Mouse (Mus musculus) heart, embryonic 16.5 days (tissue): ENCODE results near the gene S100a7a. TPM values are rescaled to one million over a fixed set of nuclear protein-coding genes. Genes with fewer than 3 reads are reported as not detected.

ENCODE experiments used
- ATAC-seq: fragments of 200-750 bp; cut with Nextera tagmentation; replicated peaks from 2 replicates; pipeline ENCODE4 v1.8.0; 2017; ENCODE audit warnings: moderate number of reproducible peaks; ENCODE audit not compliant: insufficient read depth, low FRiP score; ENCODE audit errors: extremely low read depth
- H3K27ac ChIP-seq: fragments of 300-500 bp; sonication (generic); 2 replicates; pipeline ENCODE4 v1.5.1; 2014; ENCODE audit warnings: mild to moderate bottlenecking, low read length, control low read depth, moderate library complexity
- H3K27me3 ChIP-seq: fragments of 300-500 bp; sonication (generic); 2 replicates; pipeline ENCODE4 v1.6.1; 2014; ENCODE audit warnings: low read length, mixed read lengths; ENCODE audit not compliant: control insufficient read depth, insufficient read depth
- H3K36me3 ChIP-seq: fragments of 300-500 bp; sonication (generic); 2 replicates; pipeline ENCODE4 v1.6.1; 2014; ENCODE audit not compliant: control insufficient read depth, insufficient read depth
- H3K4me1 ChIP-seq: fragments of 300-500 bp; sonication (generic); 2 replicates; pipeline ENCODE4 v1.6.1; 2014; ENCODE audit warnings: low read length, mixed read lengths; ENCODE audit not compliant: control insufficient read depth, insufficient read depth
- H3K4me2 ChIP-seq: fragments of 300-500 bp; sonication (generic); 2 replicates; pipeline ENCODE4 v1.6.1; 2014; ENCODE audit warnings: low read depth, mild to moderate bottlenecking, control low read depth, low read length
- H3K4me3 ChIP-seq: fragments of 300-500 bp; sonication (generic); 2 replicates; pipeline ENCODE4 v1.5.1; 2014; ENCODE audit warnings: mild to moderate bottlenecking, control low read depth, low read length
- H3K9ac ChIP-seq: fragments of 300-500 bp; sonication (generic); 2 replicates; pipeline ENCODE4 v1.6.1; 2014; ENCODE audit warnings: low read length, control low read depth
- H3K9me3 ChIP-seq: fragments of 300-500 bp; sonication (generic); replicated peaks from 2 replicates; pipeline ENCODE4 v1.6.1; 2016; ENCODE audit warnings: low read length; ENCODE audit not compliant: control insufficient read depth
- WGBS: fragments of 180-500 bp; shearing (Covaris S2); extraction: QIAGEN DNeasy Blood & Tissue Kit; methylation state at CpG from one replicate; pipeline ENCODE4 v1.1.7; 2014; 5-methylcytosine and 5-hydroxymethylcytosine counted together
- polyA plus RNA-seq: library from polyadenylated mRNA; unstranded; fragments of >200 nt; fragmentation: Nextera tagmentation; extraction: Ambion mirVana; gene quantifications from 2 replicates; pipeline ENCODE4 v1.2.1, GENCODE M21; 2015

The S100a7a gene
- polyA plus RNA-seq, 1 experiment from 2014 or later: 0.14 TPM

DNA sequence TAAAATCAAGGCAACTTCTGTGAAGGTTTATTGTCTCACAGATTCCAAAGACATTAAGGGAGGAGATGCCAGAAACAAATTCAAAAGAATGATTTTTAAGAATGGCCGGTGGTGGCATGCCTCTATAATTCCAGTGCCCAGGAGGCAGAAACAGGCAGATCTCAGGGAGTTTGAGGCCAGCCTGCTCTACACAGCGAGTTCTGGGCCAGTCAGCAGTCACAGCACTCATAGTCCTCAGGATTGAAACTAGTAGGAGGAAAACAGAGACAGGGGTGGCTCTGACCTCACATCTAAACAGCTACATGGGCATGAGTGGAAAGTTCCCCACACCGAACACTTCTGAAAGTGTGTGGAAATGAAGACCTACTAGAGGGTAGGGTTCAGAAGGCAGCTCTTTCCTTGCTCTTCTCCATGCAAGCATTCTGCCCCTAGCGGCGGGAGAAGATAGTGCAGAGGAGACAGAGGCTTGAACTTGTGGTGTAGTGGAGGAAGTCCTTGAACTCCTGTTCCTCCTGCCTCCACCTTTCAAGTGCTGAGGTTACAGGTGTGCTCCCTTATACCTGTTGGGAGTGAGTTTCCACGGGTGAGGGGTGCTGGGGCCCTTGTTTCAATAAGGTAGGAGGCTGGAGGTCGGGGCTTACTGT is 14.2 kb upstream of the S100a7a start:
- no peaks in the 10 kb centered on the region for H3K27me3 ChIP-seq
- no peaks in the 10 kb centered on the region for H3K36me3 ChIP-seq
- no peaks in the 10 kb centered on the region for H3K9me3 ChIP-seq
- H3K9ac ChIP-seq: no peak overlapping the region
- 47% methylated on average over 7 of the region's 7 CpGs for WGBS
- no peak overlapping the region for H3K27ac ChIP-seq
- H3K4me3 ChIP-seq: no peak overlapping the region
- ATAC-seq: no peak
- H3K4me1 ChIP-seq: no peaks in the 10 kb centered on the region
- no peak overlapping the region for H3K4me2 ChIP-seq

DNA sequence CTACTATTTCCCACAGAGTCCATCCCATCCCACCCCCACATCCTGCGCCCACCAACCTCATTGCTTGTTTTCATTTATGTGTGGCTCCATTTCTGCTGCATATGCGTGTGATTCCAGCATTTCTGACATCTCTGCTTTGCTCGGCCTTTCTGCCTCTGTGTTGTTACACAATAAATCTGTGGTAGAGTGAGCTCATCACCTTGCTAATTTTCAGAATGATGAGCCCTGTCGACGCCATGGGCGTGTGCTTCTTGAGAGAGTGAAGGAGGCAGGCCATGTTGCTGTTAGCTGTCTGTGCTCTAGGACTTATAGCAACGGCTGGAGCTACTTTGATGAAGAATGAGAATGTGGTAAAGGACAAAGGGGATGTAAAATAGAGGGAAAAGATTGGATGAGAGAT is 12.8 kb upstream of the S100a7a start:
- no peaks in the 10 kb centered on the region for H3K4me1 ChIP-seq
- no peak overlapping the region for H3K9ac ChIP-seq
- no peaks in the 10 kb centered on the region for H3K9me3 ChIP-seq
- no peaks in the 10 kb centered on the region for H3K27me3 ChIP-seq
- no peak overlapping the region for H3K4me2 ChIP-seq
- H3K27ac ChIP-seq: no peak overlapping the region
- 70% methylated on average over 7 of the region's 7 CpGs for WGBS
- no peaks in the 10 kb centered on the region for H3K36me3 ChIP-seq
- ATAC-seq: no peak
- no peak overlapping the region for H3K4me3 ChIP-seq

- Histone ChIP-seq H3K9ac (no peak overlapping the region), H3K4me2 (no peak overlapping the region), H3K4me3 (no peak overlapping the region), H3K36me3 (no peaks in the 10 kb centered on the region), H3K27me3 (no peaks in the 10 kb centered on the region), H3K27ac (no peak overlapping the region), H3K9me3 (no peaks in the 10 kb centered on the region), H3K4me1 (no peaks in the 10 kb centered on the region)
- ATAC-seq: no peak
- 52% methylated on average over 3 of the region's 3 CpGs for WGBS
These were observed 9.6 kb upstream of the S100a7a start for GRCm38 (mm10) chr3:90644220-90644619.

- no peak overlapping the region for H3K4me2 ChIP-seq
- no peaks in the 10 kb centered on the region for H3K9me3 ChIP-seq
- H3K36me3 ChIP-seq: no peaks in the 10 kb centered on the region
- no peaks in the 10 kb centered on the region for H3K4me1 ChIP-seq
- 74% methylated on average over 1 of the region's 1 CpGs for WGBS
- H3K27ac ChIP-seq: no peak overlapping the region
- H3K9ac ChIP-seq: no peak overlapping the region
- H3K27me3 ChIP-seq: no peaks in the 10 kb centered on the region
- H3K4me3 ChIP-seq: no peak overlapping the region
- ATAC-seq: no peak
These were observed 6.5 kb upstream of the S100a7a start for GRCm38 (mm10) chr3:90647291-90647690.

GRCm38 (mm10) chr3:90648981-90649380 is 4.8 kb upstream of the S100a7a start:
- Histone ChIP-seq H3K4me2 (no peak overlapping the region), H3K9ac (no peak overlapping the region), H3K27me3 (no peaks in the 10 kb centered on the region), H3K9me3 (no peaks in the 10 kb centered on the region), H3K4me3 (no peak overlapping the region), H3K36me3 (no peaks in the 10 kb centered on the region), H3K4me1 (no peaks in the 10 kb centered on the region), H3K27ac (no peak overlapping the region)
- ATAC-seq: no peak

DNA sequence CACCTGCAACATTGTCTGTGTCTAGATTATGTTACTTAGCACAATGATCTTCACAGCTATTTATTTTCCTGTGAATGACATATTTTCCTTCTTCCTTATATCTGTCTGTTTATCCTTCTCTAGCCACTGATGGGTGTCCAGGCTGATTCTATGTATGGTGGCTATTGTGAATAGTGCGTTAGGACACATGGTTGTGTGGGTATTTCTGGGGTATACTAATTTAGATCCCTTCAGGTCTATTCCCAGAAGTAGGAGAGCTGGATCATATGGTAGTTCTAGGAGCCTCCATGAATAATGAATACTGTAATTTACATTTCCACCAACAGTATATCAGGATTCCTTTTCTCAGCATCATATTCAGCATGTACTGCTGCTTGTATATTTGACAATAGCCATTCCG is 4.0 kb upstream of the S100a7a start:
- no peak for ATAC-seq
- no peaks in the 10 kb centered on the region for H3K36me3 ChIP-seq
- 82% methylated on average over 2 of the region's 2 CpGs for WGBS
- no peaks in the 10 kb centered on the region for H3K27me3 ChIP-seq
- H3K9me3 ChIP-seq: no peaks in the 10 kb centered on the region
- H3K4me1 ChIP-seq: no peaks in the 10 kb centered on the region
- no peak overlapping the region for H3K27ac ChIP-seq
- no peak overlapping the region for H3K4me2 ChIP-seq
- no peak overlapping the region for H3K4me3 ChIP-seq
- H3K9ac ChIP-seq: no peak overlapping the region

DNA sequence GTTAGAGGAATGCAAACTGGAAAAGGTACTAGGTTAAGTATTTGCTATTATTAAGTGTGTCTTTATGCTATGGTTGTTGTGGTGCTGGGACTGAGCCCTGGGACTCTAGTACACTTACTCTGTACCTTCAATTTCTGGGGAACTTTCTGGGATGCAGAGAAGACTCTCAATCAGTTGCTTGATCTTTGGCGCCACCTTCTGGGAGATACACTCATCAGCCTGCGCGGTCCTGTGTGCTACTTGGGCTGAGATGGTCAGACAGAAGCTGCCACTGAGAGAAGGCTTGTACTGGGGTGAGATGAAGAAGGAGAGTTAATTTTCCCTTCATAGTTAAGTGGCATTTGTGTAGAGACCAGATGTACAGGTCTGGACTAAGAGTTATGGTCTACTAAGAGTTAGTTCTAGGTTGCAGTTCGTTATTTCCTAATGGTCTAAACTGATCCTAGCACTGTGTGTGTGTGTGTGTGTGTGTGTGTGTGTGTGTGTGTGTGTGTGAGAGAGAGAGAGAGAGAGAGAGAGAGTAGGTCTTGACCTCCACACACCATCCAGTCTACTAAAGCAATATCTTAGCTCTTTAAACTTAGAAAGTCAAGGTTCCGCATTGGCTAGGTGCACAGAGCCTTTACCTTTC is 824 bp upstream of the S100a7a start:
- H3K27me3 ChIP-seq: no peaks in the 10 kb centered on the region
- no peaks in the 10 kb centered on the region for H3K4me1 ChIP-seq
- no peak overlapping the region for H3K9ac ChIP-seq
- H3K36me3 ChIP-seq: no peaks in the 10 kb centered on the region
- ATAC-seq: 0 out of 2 replicates have a peak, but pooled peaks have one; percentile 23
- H3K9me3 ChIP-seq: no peaks in the 10 kb centered on the region
- H3K4me2 ChIP-seq: no peak overlapping the region
- H3K4me3 ChIP-seq: no peak overlapping the region
- 38% methylated on average over 5 of the region's 5 CpGs for WGBS
- H3K27ac ChIP-seq: no peak overlapping the region

DNA sequence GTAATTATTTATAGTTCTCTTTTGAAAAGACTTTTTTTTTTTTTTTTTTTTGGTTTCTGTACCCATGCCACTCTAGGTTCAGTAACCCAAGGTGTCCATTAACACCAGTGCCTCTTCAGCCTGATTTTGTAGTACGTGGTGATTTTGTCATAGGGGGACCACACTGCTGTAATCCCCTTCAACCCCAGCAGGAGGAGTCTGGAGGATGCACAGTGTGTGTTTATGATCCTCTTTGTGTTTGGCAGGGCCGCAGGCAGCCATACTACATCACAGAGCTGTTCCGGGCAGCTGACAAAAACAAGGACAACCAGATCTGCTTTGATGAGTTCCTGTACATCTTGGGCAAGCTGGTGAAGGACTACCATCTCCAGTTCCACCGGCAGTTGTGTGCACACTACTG is 3.6 kb downstream of the S100a7a start:
- no peak for ATAC-seq
- Histone ChIP-seq H3K27ac (no peak overlapping the region), H3K9me3 (no peaks in the 10 kb centered on the region), H3K9ac (no peak overlapping the region), H3K4me1 (no peaks in the 10 kb centered on the region), H3K27me3 (no peaks in the 10 kb centered on the region), H3K4me2 (no peak overlapping the region), H3K36me3 (no peaks in the 10 kb centered on the region), H3K4me3 (no peak overlapping the region)
- whole genome bisulfite sequencing: 68% methylated on average over 4 of the region's 4 CpGs

DNA sequence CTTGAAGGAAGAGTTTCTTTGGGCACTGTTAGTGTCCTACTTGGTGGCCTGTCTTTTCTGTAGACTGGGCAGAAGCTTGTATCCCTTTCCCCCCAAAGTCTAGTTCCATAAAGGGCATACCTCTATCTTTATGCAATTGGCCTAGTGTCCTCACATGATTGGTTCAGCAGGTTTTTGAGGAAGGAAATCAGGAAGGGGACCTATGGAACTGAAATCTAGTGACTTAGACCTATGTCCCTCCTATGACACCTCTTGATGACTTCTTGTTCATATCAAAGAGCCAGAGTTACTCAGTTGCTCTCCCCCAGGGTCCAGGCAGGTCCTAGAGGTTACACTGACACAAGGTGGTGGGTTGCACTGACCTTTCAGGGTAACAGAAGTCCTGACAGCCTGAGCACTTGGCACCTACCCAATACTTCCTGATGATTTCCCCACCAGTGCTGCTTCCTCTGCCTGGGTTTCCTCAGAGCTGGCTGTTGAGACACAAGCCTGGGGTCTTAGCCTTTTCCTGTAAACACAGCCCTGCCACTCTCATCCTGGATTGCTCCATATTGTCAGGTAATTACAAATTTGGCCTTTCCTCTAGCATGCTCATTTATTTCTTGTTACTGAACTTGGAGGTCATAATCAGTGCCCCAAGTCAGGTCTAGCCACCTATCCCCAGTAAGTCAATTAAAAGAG is 5.7 kb downstream of the S100a7a start:
- Histone ChIP-seq H3K4me3 (no peak overlapping the region), H3K9ac (no peak overlapping the region), H3K36me3 (no peaks in the 10 kb centered on the region), H3K27me3 (no peaks in the 10 kb centered on the region), H3K4me1 (no peaks in the 10 kb centered on the region), H3K9me3 (no peaks in the 10 kb centered on the region), H3K4me2 (no peak overlapping the region), H3K27ac (no peak overlapping the region)
- ATAC-seq: no peak
